Mouse (Mus musculus) erythroblast, embryonic 14.5 days (primary cell): ENCODE measurements around the gene St3gal3. TPM values are rescaled to one million over a fixed set of nuclear protein-coding genes. Genes with fewer than 3 reads are reported as not detected.

Source experiments
- H3K27me3 ChIP-seq: 2 replicates; pipeline ENCODE4 v1.6.1; 2012; ENCODE audit warnings: inconsistent platforms; ENCODE audit not compliant: control insufficient read depth
- H3K36me3 ChIP-seq: 2 replicates; pipeline ENCODE4 v1.6.1; 2012; ENCODE audit warnings: mild to moderate bottlenecking, inconsistent platforms; ENCODE audit not compliant: control insufficient read depth
- H3K4me1 ChIP-seq: 2 replicates; pipeline ENCODE4 v1.6.1; 2012; ENCODE audit warnings: inconsistent platforms; ENCODE audit not compliant: control insufficient read depth
- H3K4me3 ChIP-seq: replicated peaks from 2 replicates; pipeline ENCODE3; 2012; ENCODE audit warnings: moderate library complexity, mild to moderate bottlenecking, inconsistent platforms
- H3K9me3 ChIP-seq: 2 replicates; pipeline ENCODE4 v1.6.1; 2012; ENCODE audit warnings: low read length, inconsistent platforms, mixed read lengths; ENCODE audit not compliant: control insufficient read depth
- GATA1 ChIP-seq: IDR thresholded peaks from 2 replicates; pipeline ENCODE4 v1.6.1; 2012; ENCODE audit warnings: low read length, inconsistent platforms, mixed read lengths
- TAL1 ChIP-seq: IDR thresholded peaks from 3 replicates; pipeline ENCODE4 v1.6.1; 2012; ENCODE audit warnings: low read length, inconsistent platforms, mixed read lengths
- polyA plus RNA-seq: library from polyadenylated mRNA; stranded (reverse); fragments of >175 nt; gene quantifications from 2 replicates; pipeline ENCODE4 v1.2.3, GENCODE M21; 2012

Gene St3gal3
- polyA plus RNA-seq, 1 experiment = 0.85 TPM

- peaks cover 98% of the 10 kb centered on the region for H3K36me3 ChIP-seq
- no peaks in the 10 kb centered on the region for H3K9me3 ChIP-seq
- TF ChIP-seq GATA1 (no peak), TAL1 (no peak)
- H3K27me3 ChIP-seq = no peaks in the 10 kb centered on the region
- peaks cover 11% of the 10 kb centered on the region for H3K4me1 ChIP-seq
- H3K4me3 ChIP-seq = no peak overlapping the region
These were observed 230.0 kb downstream of the St3gal3 start for GRCm38 (mm10) chr4:117904761-117905160.

- Histone ChIP-seq H3K27me3 (no peaks in the 10 kb centered on the region), H3K36me3 (peaks cover 98% of the 10 kb centered on the region), H3K4me1 (peaks cover 8% of the 10 kb centered on the region), H3K9me3 (no peaks in the 10 kb centered on the region), H3K4me3 (no peak overlapping the region)
- TF ChIP-seq TAL1 (no peak), GATA1 (no peak)
These were observed 230.6 kb downstream of the St3gal3 start for GRCm38 (mm10) chr4:117904094-117904493.

- TF ChIP-seq TAL1 (no peak), GATA1 (no peak)
- Histone ChIP-seq H3K27me3 (no peaks in the 10 kb centered on the region), H3K4me3 (no peak overlapping the region), H3K4me1 (peaks cover 4% of the 10 kb centered on the region; the same call in 1 of the 2 replicates), H3K9me3 (no peaks in the 10 kb centered on the region), H3K36me3 (peaks cover 97% of the 10 kb centered on the region)
These were observed 236.6 kb downstream of the St3gal3 start for GRCm38 (mm10) chr4:117898111-117898510.

- Histone ChIP-seq H3K36me3 (peaks cover 77% of the 10 kb centered on the region), H3K27me3 (no peaks in the 10 kb centered on the region), H3K9me3 (no peaks in the 10 kb centered on the region), H3K4me1 (peaks cover 19% of the 10 kb centered on the region), H3K4me3 (no peak overlapping the region)
- no peak for TF ChIP-seq TAL1
- TF ChIP-seq GATA1 = no peak
These were observed 238.7 kb downstream of the St3gal3 start for GRCm38 (mm10) chr4:117896031-117896430.

- TF ChIP-seq GATA1 (no peak), TAL1 (no peak)
- no peaks in the 10 kb centered on the region for H3K9me3 ChIP-seq
- H3K4me3 ChIP-seq = no peak overlapping the region
- peaks cover 26% of the 10 kb centered on the region for H3K4me1 ChIP-seq
- peaks cover 75% of the 10 kb centered on the region for H3K36me3 ChIP-seq
- H3K27me3 ChIP-seq = no peaks in the 10 kb centered on the region
These were observed 239.4 kb downstream of the St3gal3 start for GRCm38 (mm10) chr4:117895339-117895738.

- no peaks in the 10 kb centered on the region for H3K27me3 ChIP-seq
- H3K36me3 ChIP-seq = peaks cover 75% of the 10 kb centered on the region
- no peak for TF ChIP-seq TAL1
- no peak for TF ChIP-seq GATA1
- no peaks in the 10 kb centered on the region for H3K9me3 ChIP-seq
- no peak overlapping the region for H3K4me3 ChIP-seq
- H3K4me1 ChIP-seq = peaks cover 31% of the 10 kb centered on the region
These were observed 240.1 kb downstream of the St3gal3 start for GRCm38 (mm10) chr4:117894601-117895000.

GRCm38 (mm10) chr4:117893376-117893775 lies 241.3 kb downstream of the St3gal3 start:
- no peaks in the 10 kb centered on the region for H3K9me3 ChIP-seq
- H3K4me1 ChIP-seq = peaks cover 34% of the 10 kb centered on the region
- TF ChIP-seq TAL1 (no peak), GATA1 (no peak)
- H3K36me3 ChIP-seq = peaks cover 71% of the 10 kb centered on the region
- no peak overlapping the region for H3K4me3 ChIP-seq
- H3K27me3 ChIP-seq = no peaks in the 10 kb centered on the region

GRCm38 (mm10) chr4:117891738-117892161 lies 243.0 kb downstream of the St3gal3 start, which contains the start of gene Dph2:
Dph2 (minus strand) TSS chr4:117892032.
- peaks cover 57% of the 10 kb centered on the region for H3K36me3 ChIP-seq

GRCm38 (mm10) chr4:117890750-117891149 lies 244.0 kb downstream of the St3gal3 start:
- Histone ChIP-seq H3K36me3 (peaks cover 54% of the 10 kb centered on the region), H3K4me1 (peaks cover 50% of the 10 kb centered on the region), H3K4me3 (peak overlapping the region; percentile 65), H3K27me3 (no peaks in the 10 kb centered on the region), H3K9me3 (no peaks in the 10 kb centered on the region)
- no peak for TF ChIP-seq GATA1

More at GRCm38 (mm10) chr4:117891738-117892161, 243.0 kb downstream of the St3gal3 start, which contains the start of gene Dph2:
- Histone ChIP-seq H3K27me3 (no peaks in the 10 kb centered on the region), H3K9me3 (no peaks in the 10 kb centered on the region), H3K4me3 (peak within 1 kb of the TSS; percentile 65), H3K4me1 (peaks cover 43% of the 10 kb centered on the region)
- TF ChIP-seq TAL1 (no peak), GATA1 (no peak)

- H3K4me1 ChIP-seq = peaks cover 58% of the 10 kb centered on the region
- TF ChIP-seq TAL1 (no peak), GATA1 (no peak)
- H3K36me3 ChIP-seq = peaks cover 54% of the 10 kb centered on the region
- H3K9me3 ChIP-seq = no peaks in the 10 kb centered on the region
- H3K27me3 ChIP-seq = no peaks in the 10 kb centered on the region
- peak overlapping the region; percentile 4 for H3K4me3 ChIP-seq
These were observed 244.7 kb downstream of the St3gal3 start for GRCm38 (mm10) chr4:117890031-117890430.
